Mouse (Mus musculus): ENCODE data around the gene Tmem132b.

GRCm38 (mm10) chr5:125685681-125686331 is 154.2 kb downstream of the Tmem132b start:
- no peak for TF ChIP-seq CEBPB (IDR thresholded peaks at IDR 0.05; ENCODE audit: low read depth)
- no peak for TF ChIP-seq CTCF (IDR thresholded peaks at IDR 0.05; ENCODE audit: control insufficient read depth, insufficient read depth, insufficient read length)
- no peak for TF ChIP-seq MYOG (IDR thresholded peaks at IDR 0.05; ENCODE audit: control insufficient read depth, extremely low read depth, insufficient read length)
